Mouse (Mus musculus) kidney, adult 18-20 months (tissue): ENCODE results near the gene Scamp1.

ENCODE experiments used
- DNase-seq: peaks from one replicate; pipeline ENCODE4 v3.0.0; 2021

Gene Scamp1

DNA sequence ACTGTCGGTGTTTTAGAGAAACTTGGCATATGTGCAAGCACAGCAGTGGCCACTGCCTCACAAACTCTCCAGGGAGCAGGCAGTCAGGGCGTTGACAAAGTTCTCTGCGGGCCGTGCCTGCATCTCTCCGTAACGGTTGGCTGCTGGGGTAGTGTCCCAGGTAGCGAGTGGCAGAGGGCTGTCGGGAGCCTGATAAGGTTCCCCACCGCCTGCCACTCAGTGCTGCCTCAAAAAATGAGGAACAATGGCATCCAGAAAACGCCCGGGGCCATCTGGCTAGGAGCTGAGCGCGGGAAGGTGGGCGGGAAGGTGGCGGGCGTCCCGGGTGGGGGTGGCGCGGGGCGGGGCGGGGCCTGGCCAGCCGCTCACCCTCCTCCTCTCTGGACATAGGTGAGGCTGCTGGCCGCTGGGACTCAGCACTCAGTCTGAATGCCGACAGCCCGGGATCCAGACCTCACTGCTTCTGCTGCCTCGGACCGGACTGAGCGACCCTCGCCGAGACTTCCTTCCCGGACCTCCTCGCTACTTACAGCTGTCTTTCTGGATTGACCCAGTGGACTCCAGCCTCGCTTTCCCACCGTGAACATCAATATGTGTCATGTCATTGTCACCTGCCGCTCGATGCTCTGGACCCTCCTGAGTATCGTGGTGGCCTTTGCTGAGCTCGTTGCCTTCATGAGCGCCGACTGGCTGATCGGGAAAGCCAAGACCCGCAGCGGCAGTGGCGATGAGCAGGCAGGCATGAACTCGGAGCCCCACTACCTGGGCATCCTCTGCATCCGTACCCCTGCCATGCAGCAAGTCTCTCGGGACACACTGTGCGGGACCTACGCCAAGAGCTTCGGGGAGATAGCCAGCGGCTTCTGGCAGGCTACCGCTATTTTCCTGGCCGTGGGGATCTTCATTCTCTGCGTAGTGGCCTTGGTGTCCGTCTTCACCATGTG lies 111.8 kb downstream of the Scamp1 start:
- peak; percentile 42 for DNase-seq

DNA sequence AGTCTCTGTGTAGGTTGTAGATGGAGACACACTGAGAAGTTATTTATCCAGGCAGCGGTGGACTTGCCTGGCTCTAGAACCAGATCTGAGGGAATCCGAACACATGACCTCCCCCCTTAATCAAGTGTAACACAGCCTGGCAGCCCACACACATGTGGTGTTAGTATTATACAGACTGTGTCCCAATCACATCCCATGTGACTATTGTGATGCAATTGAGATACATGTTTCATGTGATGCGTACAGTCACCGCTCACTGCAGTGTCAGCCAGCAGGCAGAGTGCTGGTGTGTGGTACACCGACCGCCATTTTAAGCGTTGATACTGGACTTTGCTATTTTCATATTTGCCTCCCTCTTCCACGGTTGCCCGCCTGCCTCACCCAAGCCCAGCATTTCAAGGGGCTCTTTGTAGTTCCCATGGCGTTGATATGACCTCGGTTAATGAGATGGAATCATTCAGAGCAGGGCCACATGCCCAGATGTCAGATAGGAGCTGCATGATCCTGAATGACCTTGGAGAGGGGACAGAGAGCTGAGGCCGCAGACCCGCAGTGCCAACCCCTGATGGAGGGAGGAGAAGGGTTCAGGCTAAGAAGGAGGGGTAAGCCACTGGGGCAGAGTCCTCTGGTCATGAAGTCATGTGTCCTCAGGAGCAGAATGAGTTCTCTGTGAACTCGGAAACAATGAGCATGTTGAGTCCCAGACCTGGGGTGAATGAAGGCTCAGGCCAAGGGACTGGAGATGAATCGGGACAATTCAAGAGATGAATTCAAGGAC lies 112.9 kb downstream of the Scamp1 start:
- DNase-seq: no peak

DNA sequence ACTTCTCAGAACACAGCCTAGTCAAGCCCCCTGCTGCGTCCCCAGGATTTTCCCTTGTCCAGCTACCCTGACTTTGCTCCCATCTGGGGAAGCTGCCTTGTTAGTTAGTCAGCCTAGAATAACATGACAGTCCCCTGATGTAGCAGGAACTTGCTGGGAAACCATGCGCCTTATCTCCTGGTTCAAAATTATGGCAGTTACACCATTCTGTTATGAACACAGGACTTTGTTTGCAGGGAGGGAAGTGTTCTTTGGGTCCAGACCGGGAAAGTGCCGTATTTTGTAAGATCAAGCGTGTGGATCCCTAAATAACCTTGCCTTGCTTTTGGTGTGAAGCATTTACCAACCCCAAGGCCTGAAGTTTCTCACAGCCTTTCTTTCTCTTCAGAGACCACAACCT lies 114.0 kb downstream of the Scamp1 start:
- no peak for DNase-seq

DNA sequence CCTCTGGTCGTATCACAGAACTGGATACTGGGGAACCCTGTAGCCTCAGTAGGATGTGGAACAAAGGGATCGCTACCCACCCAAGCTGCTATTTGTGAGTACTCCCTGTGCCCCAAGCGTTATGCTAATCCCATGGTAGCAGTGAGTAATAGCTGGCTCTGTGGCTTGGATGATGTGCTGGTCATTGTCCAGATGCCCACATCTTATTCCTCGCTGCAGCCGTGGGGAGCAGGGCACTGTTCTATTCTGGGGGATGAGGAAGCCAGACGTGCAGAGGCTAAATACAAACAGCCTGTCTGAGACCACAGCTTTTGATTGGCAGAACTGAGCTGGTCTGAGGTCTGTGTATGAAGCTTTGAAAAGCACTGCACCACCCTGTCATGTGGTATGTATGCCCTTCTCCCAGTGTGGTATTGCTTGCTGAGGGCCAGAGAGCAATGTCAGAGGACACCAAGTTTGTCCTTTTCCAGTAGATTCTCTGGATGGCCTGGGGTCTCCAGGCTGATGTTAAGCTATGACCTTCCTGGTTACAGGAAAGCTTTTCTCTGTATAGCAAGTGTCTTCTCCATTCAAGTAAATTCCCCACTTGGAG lies 116.2 kb downstream of the Scamp1 start:
- DNase-seq: no peak

DNA sequence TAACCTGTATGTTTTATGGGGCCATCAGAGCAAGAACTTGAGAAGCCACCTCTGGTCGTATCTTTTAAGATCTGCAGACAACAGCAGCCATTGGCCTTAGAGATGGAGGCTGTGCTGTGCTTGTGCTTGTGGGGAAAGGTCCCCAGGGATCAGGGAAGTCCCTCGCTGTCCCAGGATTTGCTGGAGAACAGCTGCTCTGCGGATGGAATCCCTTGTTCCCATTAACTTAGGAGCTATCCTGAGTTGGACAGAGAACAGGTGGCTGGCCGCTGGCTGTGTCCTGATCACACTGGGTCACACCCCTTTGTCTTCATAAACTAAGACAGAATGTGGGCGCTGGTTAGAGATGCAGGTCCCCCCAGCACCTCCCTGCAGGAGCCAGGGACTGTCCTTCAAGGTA lies 117.3 kb downstream of the Scamp1 start:
- DNase-seq: no peak

DNA sequence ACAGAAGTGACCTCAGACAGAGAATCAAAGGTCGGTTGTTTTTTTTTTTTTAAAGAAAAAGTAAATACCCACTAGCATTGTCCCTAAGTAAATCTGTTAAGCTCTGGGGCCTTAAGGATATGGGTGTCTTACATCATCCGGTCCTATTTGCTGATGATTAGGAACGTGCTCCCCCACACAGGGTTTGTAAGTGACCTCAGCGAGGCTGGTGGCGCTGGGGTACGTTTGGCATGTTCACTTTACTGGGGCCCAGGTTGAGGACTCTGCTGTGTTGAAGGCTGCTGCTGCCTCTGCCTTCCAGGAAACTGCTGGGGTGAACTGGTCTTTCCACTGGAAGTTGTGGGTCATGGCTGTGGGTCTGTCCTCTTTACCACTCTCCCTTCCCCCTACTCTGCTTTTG lies 121.2 kb downstream of the Scamp1 start:
- no peak for DNase-seq

DNA sequence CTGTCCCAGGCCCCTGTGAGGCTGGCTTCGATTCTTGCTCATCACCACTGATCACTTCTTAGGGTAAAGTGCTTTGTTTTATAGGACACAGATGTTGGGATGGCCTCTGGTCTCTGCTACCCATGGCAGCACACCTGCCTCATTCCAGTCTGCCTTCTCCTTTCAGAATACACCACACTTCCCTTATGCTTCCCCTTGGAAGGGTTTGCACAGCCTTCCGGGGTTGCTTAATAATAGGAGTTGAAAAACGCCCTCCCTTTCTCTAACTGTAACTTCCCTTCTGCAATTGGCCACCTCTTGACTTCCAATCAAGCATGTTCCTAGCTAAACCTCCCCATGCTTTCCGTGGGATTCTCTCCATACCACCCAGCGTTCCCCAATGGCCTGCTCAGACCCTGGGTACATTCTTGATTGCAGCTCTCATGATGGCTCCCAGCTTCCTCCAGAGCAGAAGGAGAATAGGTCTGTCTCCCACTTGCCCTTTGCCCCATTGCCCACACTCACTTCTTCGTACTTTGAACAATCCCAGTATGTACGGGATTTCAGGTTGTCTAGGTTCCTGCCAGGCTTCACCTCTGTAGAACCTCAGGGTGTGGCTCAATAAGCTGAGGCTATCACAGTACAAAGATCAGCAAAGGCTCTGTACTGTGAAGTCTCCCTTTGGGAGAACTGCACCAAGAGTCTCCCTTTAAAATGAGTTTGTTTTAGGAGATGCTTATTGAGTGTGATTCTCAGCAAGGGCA lies 126.0 kb downstream of the Scamp1 start:
- DNase-seq: no peak

DNA sequence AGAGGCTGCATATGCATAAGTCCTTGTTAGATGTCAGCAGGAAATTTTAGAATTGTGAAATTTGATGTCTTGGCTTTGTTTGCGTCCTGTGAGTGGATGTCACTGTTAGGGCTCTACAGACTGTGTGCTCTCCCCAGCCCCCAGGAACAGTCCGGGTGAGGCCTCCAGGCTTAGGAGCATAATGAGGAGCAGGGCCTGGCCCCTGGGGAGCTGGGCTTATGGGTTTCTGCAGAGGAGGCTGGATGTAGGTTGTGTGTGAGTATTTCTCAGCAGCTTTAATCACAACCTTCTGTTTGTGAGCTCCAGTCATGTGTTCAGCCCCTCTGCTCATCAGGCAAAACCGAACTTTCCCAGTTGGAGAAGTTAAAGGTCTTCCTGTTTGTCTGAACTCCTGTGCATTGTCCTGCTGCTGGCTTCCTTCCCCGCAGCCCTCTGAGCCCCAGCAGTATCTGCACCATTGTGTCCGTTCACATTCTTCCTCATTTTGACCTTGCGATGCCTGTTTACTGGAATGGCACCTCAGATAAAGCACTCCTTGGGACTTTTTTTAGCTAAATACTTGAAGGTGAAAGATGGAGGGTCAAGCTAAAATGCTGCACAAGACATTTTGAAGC lies 126.7 kb downstream of the Scamp1 start:
- DNase-seq: no peak

DNA sequence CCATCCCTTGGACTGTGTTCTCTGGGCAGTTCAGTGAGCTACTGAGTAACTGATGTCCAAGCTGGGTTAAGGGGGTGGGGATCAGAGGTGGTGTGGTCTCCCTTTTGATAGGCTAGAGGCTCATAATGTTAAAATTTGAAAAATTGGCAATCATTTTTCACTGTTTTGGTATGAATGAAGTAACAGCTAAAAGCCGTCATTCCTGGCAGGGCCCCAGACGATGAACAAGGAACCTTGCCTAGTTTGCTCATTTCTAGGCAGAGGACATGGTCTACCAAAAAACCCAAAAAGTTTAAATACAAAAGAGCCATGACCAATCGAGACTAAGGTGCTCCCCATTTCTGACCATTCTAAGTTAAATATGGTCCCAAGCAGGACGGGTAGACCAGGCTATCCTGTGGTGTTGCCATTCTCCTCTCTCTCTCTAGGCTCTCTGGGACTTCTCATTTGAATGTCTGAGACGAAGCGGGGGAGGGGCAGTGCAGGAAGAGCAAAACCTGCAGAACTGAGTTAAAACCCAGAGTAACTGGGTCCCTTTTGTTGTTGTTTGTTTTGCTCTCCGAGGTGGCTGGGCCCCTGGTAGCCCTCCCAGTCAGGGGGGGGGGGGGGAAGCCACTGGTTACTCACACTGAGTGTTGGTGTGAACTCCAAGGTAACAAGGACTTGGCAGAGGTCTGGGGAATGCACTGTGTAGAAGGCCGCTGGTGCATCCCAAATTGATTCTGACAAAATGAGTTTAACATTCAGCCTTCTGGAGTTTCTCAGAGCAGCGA lies 129.8 kb downstream of the Scamp1 start:
- no peak for DNase-seq

DNA sequence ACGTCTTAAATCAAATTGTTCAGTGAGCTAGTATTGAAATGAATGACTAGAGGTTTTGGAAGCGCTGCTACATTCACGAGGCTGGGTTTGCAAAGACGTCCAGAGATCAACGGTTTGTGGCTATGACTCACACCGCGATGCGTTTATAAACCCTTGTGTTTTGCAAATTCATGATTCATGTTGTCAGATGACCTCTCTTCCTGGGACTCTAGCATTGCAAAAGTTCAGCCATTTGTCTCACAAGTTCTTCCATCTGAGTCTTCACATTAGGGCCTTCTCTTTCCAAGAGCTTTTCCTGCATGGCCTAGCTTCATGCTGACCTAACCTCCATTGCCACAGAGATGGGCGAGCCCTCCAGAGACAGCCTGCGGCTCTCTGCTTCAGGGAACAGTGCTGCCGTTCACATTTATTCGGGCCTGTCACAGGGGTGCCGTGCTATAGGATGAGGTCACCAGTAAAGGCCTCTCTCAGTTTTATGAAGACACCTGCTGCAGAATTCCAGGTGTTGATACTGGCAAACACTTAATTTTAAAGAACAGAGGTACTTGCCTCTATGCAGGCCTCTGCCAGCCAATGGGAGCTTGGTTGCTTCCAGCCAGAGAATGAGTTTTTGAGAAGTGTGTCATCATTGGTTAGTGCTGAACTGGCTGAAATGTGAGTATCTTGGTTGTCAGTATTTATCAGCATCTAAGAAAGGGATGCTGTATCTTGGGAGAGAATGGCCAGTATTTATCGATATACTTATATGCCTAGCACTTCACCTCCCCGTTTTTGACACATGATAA lies 131.0 kb downstream of the Scamp1 start:
- DNase-seq: no peak

DNA sequence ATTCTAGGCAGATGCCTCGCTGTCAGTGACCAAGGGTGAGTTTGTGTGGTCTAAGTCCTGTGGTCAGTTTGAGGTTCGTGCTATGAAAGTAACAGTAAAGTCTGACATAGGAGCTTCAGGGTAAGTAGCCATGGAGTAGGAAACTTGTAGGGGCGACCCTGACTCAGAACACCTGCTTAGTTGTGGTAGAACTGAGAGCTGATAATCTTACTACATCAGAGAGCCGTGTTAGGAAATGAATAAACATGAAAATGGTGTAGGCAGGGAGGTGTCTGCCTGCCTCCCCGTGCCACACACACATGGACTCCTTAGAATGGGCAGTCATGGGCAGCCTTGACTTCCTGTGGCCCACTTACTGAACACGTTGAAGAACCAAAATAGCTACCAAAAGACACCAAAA lies 132.0 kb downstream of the Scamp1 start:
- no peak for DNase-seq

DNA sequence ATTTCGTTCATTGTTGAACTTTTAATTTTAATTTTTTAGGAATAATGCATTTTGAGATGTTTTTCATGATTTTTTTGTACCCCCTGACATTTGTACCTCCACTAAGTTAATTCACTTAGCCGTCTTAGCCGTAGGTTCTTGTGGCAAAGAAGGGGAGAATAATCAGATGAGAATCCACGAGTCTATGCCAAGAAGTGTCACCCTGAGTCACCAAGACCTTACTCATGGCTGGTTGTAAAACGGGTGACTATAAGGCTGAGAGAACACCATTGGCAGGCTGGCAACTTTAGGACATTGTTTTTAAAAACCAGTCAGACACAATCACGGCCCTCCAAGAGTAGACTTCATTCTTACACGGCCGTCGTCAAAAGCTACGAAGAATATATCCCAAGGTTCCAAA lies 132.8 kb downstream of the Scamp1 start:
- no peak for DNase-seq
